In the genomic region with DNA sequence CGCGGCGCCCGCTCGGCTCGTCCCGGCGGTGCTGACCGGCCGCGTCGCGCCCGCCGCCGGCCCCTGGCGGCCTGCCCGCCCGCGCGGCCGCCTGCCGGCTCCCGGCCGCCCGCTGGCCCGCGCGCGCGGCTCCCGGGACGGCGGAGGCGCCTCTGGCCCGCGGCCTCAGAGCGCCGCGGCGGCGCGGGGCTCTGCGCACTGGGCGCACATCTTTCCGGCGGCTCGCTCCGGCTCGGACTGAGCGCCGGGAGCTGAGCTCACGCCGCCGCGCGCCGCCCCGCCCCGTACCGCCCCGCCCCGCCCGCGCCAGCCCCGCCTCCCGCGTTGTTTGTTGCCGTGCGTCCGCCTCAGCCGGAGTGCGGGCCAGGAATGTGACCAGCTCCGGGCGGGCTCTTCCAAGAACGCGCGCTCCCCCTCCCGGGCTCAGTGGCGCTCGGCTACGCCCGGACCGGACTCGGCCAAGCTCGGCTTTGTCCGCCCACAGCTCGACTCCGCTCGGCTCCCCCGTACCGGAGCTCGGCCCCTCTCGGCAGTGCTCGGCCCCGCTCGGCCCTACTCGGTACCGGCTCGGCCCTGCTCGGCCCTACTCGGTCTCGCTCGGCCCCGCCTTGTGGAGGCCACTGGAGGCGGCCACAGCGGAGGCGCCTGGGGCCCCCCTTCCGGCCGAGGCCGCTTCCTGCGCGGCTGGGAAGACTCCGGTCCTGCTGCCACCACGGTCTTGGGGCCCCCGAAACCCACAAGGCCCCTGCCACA, we compare ENCODE assay signal across 1 mouse cellular context.
A peak's percentile ranks its signal among the peaks of the same experiment; 100 is the strongest.
TF ChIP-seq lines count a peak whose summit lies in the region.

No protein-coding gene starts in this region.

TF ChIP-seq in CH12.LX, 34 proteins besides CTCF, POLR2A, EP300 and RAD21 (continued from another document):
- TF ChIP-seq MEF2A (IDR thresholded peaks at IDR 0.05; ENCODE audit: borderline replicate concordance, low read depth, low read length) (peak; percentile 67), USF1 (IDR thresholded peaks at IDR 0.05; ENCODE audit: low read depth, low read length) (no peak), MAX (IDR thresholded peaks at IDR 0.05; ENCODE audit: low read length) (no peak), PAX5 (IDR thresholded peaks at IDR 0.05; ENCODE audit: low read length) (no peak), JUND (conservative IDR thresholded peaks at IDR 0.05; ENCODE audit: low read depth, low read length) (no peak), CHD2 (IDR thresholded peaks at IDR 0.05; ENCODE audit: low read length) (0 out of 2 replicates have a peak, but pooled peaks have one; percentile 39), CHD1 (IDR thresholded peaks at IDR 0.05; ENCODE audit: low read depth, low read length) (no peak), MAZ (IDR thresholded peaks at IDR 0.05; ENCODE audit: low read depth, low read length) (no peak), NELFE (IDR thresholded peaks at IDR 0.05; ENCODE audit: low read depth, low read length) (peak; percentile 57), E2F4 (IDR thresholded peaks at IDR 0.05; ENCODE audit: insufficient replicate concordance, low read depth, low read length) (no peak), JUN (IDR thresholded peaks at IDR 0.05; ENCODE audit: insufficient read depth, low read depth, low read length) (no peak), ZC3H11A (IDR thresholded peaks at IDR 0.05; ENCODE audit: low read depth, low read length) (0 out of 2 replicates have a peak, but pooled peaks have one; percentile 1), MXI1 (IDR thresholded peaks at IDR 0.05; ENCODE audit: low read depth, low read length) (no peak; the same call in 1 of the 2 replicates), POLR2AphosphoS2 (IDR thresholded peaks at IDR 0.05; ENCODE audit: low read depth, low read length) (no peak), GABPA (IDR thresholded peaks at IDR 0.05; ENCODE audit: insufficient replicate concordance, low read depth, low read length) (no peak), ZNF384 (IDR thresholded peaks at IDR 0.05; ENCODE audit: low read depth, low read length) (no peak), ZKSCAN1 (IDR thresholded peaks at IDR 0.05; ENCODE audit: borderline replicate concordance, low read depth, low read length) (no peak), IRF4 (IDR thresholded peaks at IDR 0.05; ENCODE audit: low read depth, low read length) (peak; percentile 67), ETS1 (conservative IDR thresholded peaks at IDR 0.05; ENCODE audit: low read depth, low read length) (no peak; the same call in 1 of the 2 replicates), ELF1 (IDR thresholded peaks at IDR 0.05; ENCODE audit: low read depth, low read length) (peak; percentile 69; the same call in 1 of the 2 replicates), SIN3A (IDR thresholded peaks at IDR 0.05; ENCODE audit: low read length) (peak; percentile 82; the same call in 1 of the 2 replicates), TBP (conservative IDR thresholded peaks at IDR 0.05; ENCODE audit: low read depth, low read length) (no peak)
